Mouse (Mus musculus) kidney, postnatal 36 days (tissue): ENCODE data around the gene Gm17727.
"Not testable (repeated sequence)": the region's sequence is repeated elsewhere in the genome, so short reads cannot be mapped to it uniquely, and the experiment has no call there.

Experiments
- DNase-seq, 2 experiments: peaks; one replicate each; pipeline ENCODE4 v3.0.0; 2021 to 2022; ENCODE audit warnings: mixed read lengths in 2 of 2

Gene Gm17727

DNA sequence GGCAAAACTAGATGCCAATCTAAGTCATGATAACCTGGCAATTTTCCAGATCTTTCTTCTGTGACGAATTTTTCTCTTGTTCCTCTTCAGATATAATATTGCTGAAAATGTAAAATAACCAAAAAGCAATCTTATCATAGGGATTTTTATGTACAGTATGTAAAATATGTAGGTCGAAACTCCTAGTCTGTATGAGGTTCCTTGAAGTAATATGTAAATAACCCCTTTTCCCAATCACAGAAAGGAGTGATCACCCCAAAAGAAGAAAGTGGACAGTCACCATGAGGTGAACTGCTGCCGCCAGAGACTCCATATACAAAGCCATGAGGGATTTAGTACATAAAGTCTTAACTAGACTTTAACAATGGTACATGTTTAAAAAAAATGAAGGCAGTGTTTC lies at the start of gene Gm17727:
Gene Gm17727 (minus strand): TSS at position 101 of the 400 bp plus-strand sequence.
- no peak for DNase-seq

DNA sequence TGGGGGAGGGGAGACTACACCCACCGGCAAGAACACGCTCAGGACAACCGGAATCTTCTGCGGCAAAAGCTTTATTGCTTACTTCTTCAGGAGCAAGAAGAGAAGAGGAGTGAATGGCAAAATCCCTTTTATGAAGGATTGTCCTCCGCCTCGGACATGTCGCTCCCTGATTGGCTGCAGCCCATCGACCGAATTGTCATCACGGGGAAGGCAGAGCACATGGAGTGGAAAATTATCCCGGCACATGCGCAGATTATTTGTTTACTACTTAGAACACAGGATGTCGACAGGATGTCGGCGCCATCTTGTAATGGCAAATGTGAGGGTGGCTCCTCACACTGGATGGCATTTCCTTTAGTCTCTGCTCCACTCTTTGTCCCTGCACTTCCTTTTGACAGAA lies 40.0 kb upstream of the Gm17727 start:
- not testable (repeated sequence) for DNase-seq

GRCm38 (mm10) chr9:35798146-35798545 lies 20.2 kb upstream of the Gm17727 start:
- DNase-seq: peak; percentile 1 to 4

GRCm38 (mm10) chr9:35790001-35790400 lies 12.1 kb upstream of the Gm17727 start, which contains the start of the genes Gm27235 and D730048I06Rik:
Gene Gm27235 (minus strand): TSS chr9:35790101.
Gene D730048I06Rik (minus strand): TSS chr9:35790112.
- DNase-seq: no peak

GRCm38 (mm10) chr9:35756843-35757242 lies 21.1 kb downstream of the Gm17727 start:
- no peak for DNase-seq

DNA sequence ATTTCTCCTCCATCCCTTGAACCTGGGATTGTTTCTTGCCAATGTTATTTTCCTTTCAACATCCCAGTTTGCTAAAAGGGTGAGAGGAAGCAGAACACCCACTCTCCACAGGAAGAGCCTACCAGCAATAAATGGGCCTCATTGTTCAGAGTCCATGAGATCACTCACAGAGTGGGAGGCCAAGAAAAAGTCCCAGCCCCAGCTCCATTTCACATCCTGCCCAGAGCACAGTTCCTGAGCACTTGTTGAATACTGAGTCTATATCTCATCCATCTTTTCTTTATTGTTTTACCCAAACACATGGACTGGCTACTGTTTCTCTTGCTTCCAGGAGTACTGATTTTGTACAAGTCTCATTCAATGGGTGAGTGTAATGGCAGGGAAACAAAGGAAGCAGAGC lies 37.2 kb downstream of the Gm17727 start, which contains the start of gene Gm17677:
Gene Gm17677 (plus strand): TSS at position 301 of the 400 bp plus-strand sequence.
- no peak for DNase-seq
